ENCODE assay signal across 10 mouse cellular contexts in the genomic region with DNA sequence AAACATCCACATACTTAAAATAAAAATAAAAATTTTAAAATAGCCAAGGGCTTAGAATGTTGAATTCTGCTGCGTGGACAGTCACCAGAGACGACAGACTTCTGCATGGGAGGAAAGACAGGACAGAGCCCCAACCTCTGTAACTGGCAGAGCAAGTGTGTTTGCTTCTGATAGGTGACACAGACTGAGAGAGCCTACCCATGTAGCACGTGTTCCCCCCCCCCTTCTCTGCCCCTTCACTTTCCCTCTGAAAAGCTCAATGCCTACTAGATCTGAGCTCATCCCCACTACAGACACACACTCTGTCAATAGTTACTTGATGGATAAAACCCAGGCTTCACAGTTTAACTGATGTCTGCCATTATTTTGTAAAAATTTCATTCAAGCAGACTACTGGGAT. TPM values are rescaled to one million over a fixed set of nuclear protein-coding genes. Genes with fewer than 3 reads are reported as not detected.
A peak's percentile ranks its signal among the peaks of the same experiment; 100 is the strongest.
DNase-seq lines count a peak whose midpoint lies in the region; ATAC-seq and TF ChIP-seq lines count a peak whose summit lies in the region.
"Had no signal": no experiment of that assay in that cellular context is flagged by ENCODE, and none has a peak within 500 bp of the region (broad histone marks: within the 10 kb centered on the region; RNA-seq: fewer than 3 reads in every experiment).

No protein-coding gene starts in this region.

- H3K4me3 ChIP-seq in hindbrain, embryonic 12.5 days = no peak overlapping the region
- H3K4me3 ChIP-seq in hindbrain, postnatal 0 days (ENCODE audit: low read length) = no peak overlapping the region
- H3K4me3 ChIP-seq in neural tube, embryonic 11.5 days (ENCODE audit: low read depth, low read length) = no peak overlapping the region
- peak overlapping the region in 1 of 2 experiments; percentile 74; a peak in 2 of 4 replicates for H3K4me3 ChIP-seq in liver, embryonic 14.5 days (ENCODE audit: insufficient read depth in 1 of 2, low read depth in 2 of 2, low read length in 2 of 2)

- no peak for DNase-seq in hindbrain, postnatal 0 days (ENCODE audit: low spot score)
- peak; percentile 1 for DNase-seq in neural tube, embryonic 11.5 days (ENCODE audit: low spot score)
- no peak for DNase-seq in neural tube, embryonic 10.5 days (ENCODE audit: extremely low spot score, low spot score)
- no peak for DNase-seq in liver, embryonic 14.5 days (ENCODE audit: low read depth in 3 of 3, low spot score in 3 of 3)
- no peak for DNase-seq in cerebellum, adult 9-10 months
- no peak for DNase-seq in cerebellum, adult 9-11 months
- DNase-seq: layer of hippocampus, adult 9-11 months; lung, adult 18-20 months; retina, postnatal 1 day had no signal

- no peaks in the 10 kb centered on the region for H3K36me3 ChIP-seq in hindbrain, embryonic 12.5 days
- H3K36me3 ChIP-seq in hindbrain, postnatal 0 days (ENCODE audit: insufficient read depth, low read length) = no peaks in the 10 kb centered on the region
- H3K36me3 ChIP-seq in neural tube, embryonic 11.5 days (ENCODE audit: control insufficient read depth, insufficient read depth, low read length) = no peaks in the 10 kb centered on the region
- no peaks in the 10 kb centered on the region for H3K36me3 ChIP-seq in liver, embryonic 14.5 days (replicated peaks; ENCODE audit: control insufficient read depth, insufficient read depth, low read depth)

- H3K4me2 ChIP-seq in hindbrain, embryonic 12.5 days (replicated peaks) = peak overlapping the region; percentile 77; the same call in 1 of the 2 replicates
- H3K4me2 ChIP-seq in hindbrain, postnatal 0 days (ENCODE audit: low read depth, low read length) = no peak overlapping the region
- no peak overlapping the region for H3K4me2 ChIP-seq in neural tube, embryonic 11.5 days (ENCODE audit: low read depth)
- H3K4me2 ChIP-seq in liver, embryonic 14.5 days (ENCODE audit: low read depth) = peak overlapping the region; percentile 92

- H3K27me3 ChIP-seq in hindbrain, embryonic 12.5 days = peaks cover 23% of the 10 kb centered on the region
- no peaks in the 10 kb centered on the region for H3K27me3 ChIP-seq in hindbrain, postnatal 0 days (ENCODE audit: insufficient read depth, low read length)
- H3K27me3 ChIP-seq in neural tube, embryonic 11.5 days (ENCODE audit: control insufficient read depth, insufficient read depth, low read length) = 0 out of 2 replicates have a peak, but pooled peaks cover 2% of the 10 kb centered on the region
- H3K27me3 ChIP-seq in liver, embryonic 14.5 days (ENCODE audit: control insufficient read depth, insufficient read depth, low read length) = no peaks in the 10 kb centered on the region

- H3K9ac ChIP-seq in hindbrain, embryonic 12.5 days = no peak overlapping the region
- H3K9ac ChIP-seq in hindbrain, postnatal 0 days (replicated peaks; ENCODE audit: low read length) = no peak overlapping the region
- H3K9ac ChIP-seq in neural tube, embryonic 11.5 days (ENCODE audit: low read length) = no peak overlapping the region
- peak overlapping the region; percentile 83 for H3K9ac ChIP-seq in liver, embryonic 14.5 days (replicated peaks)

- peaks cover 25% of the 10 kb centered on the region for H3K4me1 ChIP-seq in hindbrain, embryonic 12.5 days
- H3K4me1 ChIP-seq in hindbrain, postnatal 0 days (ENCODE audit: insufficient read depth, low read length) = peaks cover 18% of the 10 kb centered on the region
- H3K4me1 ChIP-seq in neural tube, embryonic 11.5 days (ENCODE audit: control insufficient read depth, insufficient read depth, low read length) = peaks cover 3% of the 10 kb centered on the region
- H3K4me1 ChIP-seq in liver, embryonic 14.5 days (replicated peaks; ENCODE audit: control insufficient read depth in 2 of 2, insufficient read depth in 2 of 2, low read length in 1 of 2) = peaks cover 21 to 41% of the 10 kb centered on the region in 2 experiments

- H3K27ac ChIP-seq in hindbrain, embryonic 12.5 days = no peak overlapping the region
- no peak overlapping the region for H3K27ac ChIP-seq in hindbrain, postnatal 0 days
- H3K27ac ChIP-seq in neural tube, embryonic 11.5 days (ENCODE audit: low read depth, low read length) = no peak overlapping the region
- H3K27ac ChIP-seq in liver, embryonic 14.5 days = peak overlapping the region; percentile 63

- 53% methylated on average over 3 of the region's 3 CpGs for WGBS in hindbrain, embryonic 12.5 days
- 58% methylated on average over 3 of the region's 3 CpGs for WGBS in hindbrain, postnatal 0 days
- WGBS in neural tube, embryonic 11.5 days = 61% methylated on average over 3 of the region's 3 CpGs
- 12% methylated on average over 3 of the region's 3 CpGs for WGBS in liver, embryonic 14.5 days (ENCODE audit: insufficient replicate concordance)

- H3K9me3 ChIP-seq in hindbrain, embryonic 12.5 days (replicated peaks) = no peaks in the 10 kb centered on the region
- H3K9me3 ChIP-seq in hindbrain, postnatal 0 days (ENCODE audit: low read length) = no peaks in the 10 kb centered on the region
- no peaks in the 10 kb centered on the region for H3K9me3 ChIP-seq in neural tube, embryonic 11.5 days (ENCODE audit: control insufficient read depth, low read length)
- no peaks in the 10 kb centered on the region for H3K9me3 ChIP-seq in liver, embryonic 14.5 days (ENCODE audit: control insufficient read depth, low read length)

- TF ChIP-seq EP300 in liver, embryonic 14.5 days (IDR thresholded peaks at IDR 0.05; ENCODE audit: low read depth) = peak; percentile 54; the same call in 1 of the 2 replicates

- no peak for TF ChIP-seq CTCF in hindbrain, postnatal 0 days (IDR thresholded peaks at IDR 0.05; ENCODE audit: low read depth)
- no peak for TF ChIP-seq CTCF in liver, embryonic 14.5 days (IDR thresholded peaks at IDR 0.05; ENCODE audit: low read depth)

- ATAC-seq in hindbrain, embryonic 12.5 days (ENCODE audit: low FRiP score) = no peak
- no peak for ATAC-seq in hindbrain, postnatal 0 days
- no peak for ATAC-seq in neural tube, embryonic 11.5 days (ENCODE audit: insufficient read depth, low FRiP score, low TSS enrichment)
- ATAC-seq in liver, embryonic 14.5 days (ENCODE audit: insufficient read depth) = peak; percentile 29

RNA-seq across cellular contexts. Expression of gene Marc2, which starts 0.7 kb away (rescaled TPM):
- polyA plus RNA-seq in hindbrain, embryonic 12.5 days (2016; fragmentation: Nextera tagmentation; extraction: Ambion mirVana) = 105 and 121 TPM in 2 replicates
- 56.6 and 62.1 TPM in 2 replicates for total RNA-seq in hindbrain, postnatal 0 days (2014; rRNA removed)
- 151 TPM in 2 replicates for polyA plus RNA-seq in hindbrain, postnatal 0 days (2015; fragmentation: Nextera tagmentation; extraction: Ambion mirVana)
- polyA plus RNA-seq in neural tube, embryonic 11.5 days (2014; fragmentation: Nextera tagmentation; extraction: Ambion mirVana) = 106 and 107 TPM in 2 replicates
- polyA plus RNA-seq in liver, embryonic 14.5 days (2012; rRNA removed) = 53.3 and 58.6 TPM in 2 replicates
- polyA plus RNA-seq in liver, embryonic 14.5 days (2014; fragmentation: Nextera tagmentation; extraction: Ambion mirVana) = 227 TPM in 2 replicates

RNA-seq across cellular contexts. Expression of gene Marc1, which starts 35.9 kb away (rescaled TPM):
- polyA plus RNA-seq in hindbrain, embryonic 12.5 days (2016; fragmentation: Nextera tagmentation; extraction: Ambion mirVana) = not detected in 2 replicates
- total RNA-seq in hindbrain, postnatal 0 days (2014; rRNA removed) = 0.21 TPM in 1 of 2 replicates, not detected in the other
- 0.25 and 0.33 TPM in 2 replicates for polyA plus RNA-seq in hindbrain, postnatal 0 days (2015; fragmentation: Nextera tagmentation; extraction: Ambion mirVana)
- 0.32 and 0.73 TPM in 2 replicates for polyA plus RNA-seq in neural tube, embryonic 11.5 days (2014; fragmentation: Nextera tagmentation; extraction: Ambion mirVana)
- polyA plus RNA-seq in liver, embryonic 14.5 days (2012; rRNA removed) = 10.2 and 10.3 TPM in 2 replicates
- 22.6 and 28.6 TPM in 2 replicates for polyA plus RNA-seq in liver, embryonic 14.5 days (2014; fragmentation: Nextera tagmentation; extraction: Ambion mirVana)

RNA-seq across cellular contexts. Expression of gene C130074G19Rik, which starts 36.0 kb away (rescaled TPM):
- polyA plus RNA-seq in hindbrain, embryonic 12.5 days (2016; fragmentation: Nextera tagmentation; extraction: Ambion mirVana) = 1.0 TPM in 2 replicates
- total RNA-seq in hindbrain, postnatal 0 days (2014; rRNA removed) = 4.2 and 6.6 TPM in 2 replicates
- polyA plus RNA-seq in hindbrain, postnatal 0 days (2015; fragmentation: Nextera tagmentation; extraction: Ambion mirVana) = 1.1 TPM in 2 replicates
- 0.80 and 0.96 TPM in 2 replicates for polyA plus RNA-seq in neural tube, embryonic 11.5 days (2014; fragmentation: Nextera tagmentation; extraction: Ambion mirVana)
- polyA plus RNA-seq in liver, embryonic 14.5 days (2012; rRNA removed) = 5.4 and 7.4 TPM in 2 replicates
- polyA plus RNA-seq in liver, embryonic 14.5 days (2014; fragmentation: Nextera tagmentation; extraction: Ambion mirVana) = 1.1 and 1.3 TPM in 2 replicates

Comparison
In these comparisons a context has a peak if more than half of its experiments do, and no peak if none do; other contexts are left out.
1. H3K4me2 ChIP-seq: peak in hindbrain, embryonic 12.5 days (single experiment) and liver, embryonic 14.5 days (single experiment); none in hindbrain, postnatal 0 days (single experiment) and neural tube, embryonic 11.5 days (single experiment).